Mouse (Mus musculus) lung, postnatal 0 days (tissue): ENCODE results near the gene Tmem128. TPM values are rescaled to one million over a fixed set of nuclear protein-coding genes. Genes with fewer than 3 reads are reported as not detected.

Source experiments
- ATAC-seq: fragments of 200-750 bp; cut with Nextera tagmentation; 2 replicates; pipeline ENCODE4 v1.8.0; 2017; ENCODE audit warnings: moderate library complexity
- DNase-seq: peaks from one replicate; pipeline ENCODE4 v3.0.0-alpha.2; 2016; ENCODE audit warnings: low spot score
- H3K27ac ChIP-seq: fragments of 300-500 bp; sonication (generic); 2 replicates; pipeline ENCODE4 v1.5.1; 2014; ENCODE audit warnings: antibody characterized with exemption, mild to moderate bottlenecking, low read length, mixed read lengths
- H3K27me3 ChIP-seq: fragments of 300-500 bp; sonication (generic); replicated peaks from 2 replicates; pipeline ENCODE4 v1.6.1; 2014; ENCODE audit warnings: low read length, mixed read lengths; ENCODE audit not compliant: insufficient read depth
- H3K36me3 ChIP-seq: fragments of 300-500 bp; sonication (generic); 2 replicates; pipeline ENCODE4 v1.6.1; 2014; ENCODE audit warnings: low read length, mixed read lengths; ENCODE audit not compliant: insufficient read depth
- H3K4me1 ChIP-seq: fragments of 300-500 bp; sonication (generic); 2 replicates; pipeline ENCODE4 v1.6.1; 2014; ENCODE audit warnings: antibody characterized with exemption, low read depth, low read length, mixed read lengths; ENCODE audit not compliant: insufficient read depth
- H3K4me2 ChIP-seq: fragments of 300-500 bp; sonication (generic); replicated peaks from 2 replicates; pipeline ENCODE4 v1.6.1; 2014; ENCODE audit warnings: low read depth, mild to moderate bottlenecking, low read length, moderate library complexity, mixed read lengths
- H3K4me3 ChIP-seq: fragments of 300-500 bp; sonication (generic); 2 replicates; pipeline ENCODE4 v1.5.1; 2014; ENCODE audit warnings: low read depth, low read length
- H3K9ac ChIP-seq: fragments of 300-500 bp; sonication (generic); replicated peaks from 2 replicates; pipeline ENCODE4 v1.6.1; 2014; ENCODE audit warnings: low read depth, mild to moderate bottlenecking
- H3K9me3 ChIP-seq: fragments of 300-500 bp; sonication (generic); 2 replicates; pipeline ENCODE4 v1.6.1; 2016; ENCODE audit warnings: low read length, mixed read lengths
- CTCF ChIP-seq: IDR thresholded peaks from 2 replicates; pipeline ENCODE4 v1.5.1; 2016; ENCODE audit warnings: antibody characterized with exemption, mild to moderate bottlenecking
- EP300 ChIP-seq: IDR thresholded peaks from 2 replicates; pipeline ENCODE4 v1.6.1; 2016; ENCODE audit warnings: antibody characterized with exemption, mild to moderate bottlenecking, control low read depth
- WGBS: fragments of 180-500 bp; shearing (Covaris S2); extraction: QIAGEN DNeasy Blood & Tissue Kit; methylation state at CpG from one replicate; pipeline ENCODE4 v1.1.7; 2014; 5-methylcytosine and 5-hydroxymethylcytosine counted together
- polyA plus RNA-seq: library from polyadenylated mRNA; unstranded; fragments of >200 nt; fragmentation: Nextera tagmentation; extraction: Ambion mirVana; gene quantifications from 2 replicates; pipeline ENCODE4 v1.2.1, GENCODE M21; 2015

Gene Tmem128
- 94.7 and 113 TPM in 2 replicates for polyA plus RNA-seq

DNA sequence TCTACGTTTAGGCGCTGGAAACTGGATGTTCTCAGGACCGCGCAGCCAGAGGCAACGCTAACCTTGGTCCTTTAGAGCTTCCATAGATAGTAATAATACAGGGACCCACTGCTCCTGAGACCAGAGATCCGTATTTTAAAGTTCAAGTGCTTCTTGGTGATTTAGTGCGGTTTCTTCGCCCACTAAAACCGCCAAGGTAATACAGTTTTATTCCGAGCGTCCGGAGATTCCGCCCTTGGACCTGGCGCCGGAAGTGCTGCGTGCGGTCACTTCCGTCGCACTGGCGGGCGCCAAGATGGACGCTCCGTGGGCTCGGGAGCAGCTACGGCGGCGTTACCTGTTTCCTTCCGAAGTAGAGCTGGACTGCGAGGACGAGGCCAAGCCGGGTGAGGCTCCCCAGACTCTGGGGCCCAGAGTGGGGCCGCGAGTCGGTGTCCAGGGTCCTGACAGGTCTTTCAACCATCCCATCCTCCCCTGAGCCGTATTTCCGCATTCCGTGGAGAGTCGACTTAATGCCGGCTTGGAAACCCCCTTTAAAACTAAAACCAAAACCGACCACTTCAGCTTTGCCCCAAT, at the start of gene Tmem128:
TSS of gene Tmem128 (plus strand) at position 79 of the 576 bp plus-strand sequence.
- TF ChIP-seq EP300 (0 out of 2 replicates have a peak, but pooled peaks have one; percentile 29), CTCF (no peak)
- DNase-seq (peak; percentile 80), ATAC-seq (peak; percentile 88)
- Histone ChIP-seq H3K4me2 (peak within 1 kb of the TSS; percentile 83), H3K27me3 (no peaks in the 10 kb centered on the region), H3K4me1 (no peaks in the 10 kb centered on the region), H3K9ac (peak within 1 kb of the TSS; percentile 77), H3K4me3 (peak within 1 kb of the TSS; percentile 80), H3K9me3 (no peaks in the 10 kb centered on the region), H3K27ac (peak within 1 kb of the TSS; percentile 92), H3K36me3 (peaks cover 19% of the 10 kb centered on the region)
- under 1% methylated on average over 40 of the region's 40 CpGs for WGBS

DNA sequence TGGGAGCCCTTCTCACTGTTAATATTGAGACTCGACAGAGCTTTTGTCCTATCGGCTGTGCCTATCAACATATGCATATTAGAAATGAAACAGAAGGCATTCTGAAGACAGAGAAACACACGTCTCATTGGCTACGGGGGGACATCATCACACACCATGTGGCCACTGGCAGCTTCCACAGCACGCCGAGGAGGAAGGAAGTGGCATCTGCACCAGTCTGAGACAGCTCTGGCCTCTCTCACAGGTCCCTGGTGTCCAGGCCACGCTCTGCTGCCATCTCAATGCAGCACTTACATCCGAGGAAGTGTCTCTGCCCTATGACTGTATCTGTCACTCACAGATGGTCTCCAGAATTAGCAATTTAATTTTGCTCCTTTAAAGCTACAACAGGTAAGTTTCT, 48.3 kb upstream of the Tmem128 start:
- 83% methylated on average over 8 of the region's 8 CpGs for WGBS

DNA sequence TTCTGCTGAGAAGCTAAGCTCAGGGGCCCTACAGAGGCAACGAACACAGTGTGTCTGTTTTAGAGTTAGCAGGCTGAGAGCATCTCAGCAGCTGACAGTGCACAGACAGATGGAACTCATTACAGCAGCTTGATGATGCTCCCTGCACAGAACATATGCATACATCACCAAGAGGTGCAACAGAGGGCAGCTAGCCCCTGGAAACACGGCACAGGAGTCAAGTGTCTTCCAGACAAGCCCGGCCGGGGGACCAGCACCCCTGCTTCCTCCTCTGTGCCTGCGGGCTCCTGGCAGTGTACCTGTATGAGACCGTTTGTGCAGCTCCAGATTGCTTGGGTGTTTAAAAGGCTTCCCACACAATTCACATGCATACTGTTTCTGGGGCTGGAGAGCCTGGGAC, 47.0 kb upstream of the Tmem128 start:
- Histone ChIP-seq H3K36me3 (peaks cover 25% of the 10 kb centered on the region), H3K9me3 (no peaks in the 10 kb centered on the region), H3K4me2 (no peak overlapping the region), H3K4me1 (no peaks in the 10 kb centered on the region), H3K9ac (no peak overlapping the region), H3K27me3 (no peaks in the 10 kb centered on the region), H3K27ac (no peak overlapping the region), H3K4me3 (no peak overlapping the region)
- no peak for TF ChIP-seq CTCF
- no peak for TF ChIP-seq EP300
- no peak for DNase-seq
- 83% methylated on average over 6 of the region's 6 CpGs for WGBS
- ATAC-seq, result no peak

More for the DNA sequence above, 48.3 kb upstream of the Tmem128 start:
- Histone ChIP-seq H3K36me3 (peaks cover 25% of the 10 kb centered on the region), H3K4me3 (no peak overlapping the region), H3K4me1 (no peaks in the 10 kb centered on the region), H3K27ac (no peak overlapping the region), H3K27me3 (no peaks in the 10 kb centered on the region), H3K4me2 (no peak overlapping the region), H3K9ac (no peak overlapping the region), H3K9me3 (no peaks in the 10 kb centered on the region)
- ATAC-seq (no peak), DNase-seq (no peak)
- no peak for TF ChIP-seq CTCF
- no peak for TF ChIP-seq EP300

DNA sequence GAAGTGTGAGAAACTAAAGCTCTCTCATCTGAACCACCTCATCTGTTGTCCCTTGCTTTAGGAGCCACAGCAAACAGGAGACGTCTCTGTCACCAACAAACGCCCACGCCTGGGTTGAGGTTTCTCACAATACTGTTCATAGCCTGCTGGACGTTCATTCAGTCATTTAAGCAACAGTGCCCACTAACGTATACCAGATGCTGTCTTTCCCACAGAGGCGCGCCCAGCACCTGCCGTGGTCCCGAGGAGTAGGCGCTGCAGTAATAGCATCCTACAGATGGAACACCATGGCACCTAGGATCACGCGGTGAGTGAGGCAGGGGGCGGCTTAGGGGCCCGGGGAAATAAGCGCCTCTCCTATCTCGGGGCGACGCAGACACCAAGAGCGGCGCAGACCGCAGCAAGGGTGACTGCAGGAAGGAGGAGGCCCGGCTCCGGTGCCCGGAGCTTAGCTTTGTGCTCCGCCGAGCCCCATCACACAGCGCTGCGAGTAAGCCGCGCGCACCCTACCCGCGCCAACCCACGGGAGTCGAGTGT, 40.1 kb upstream of the Tmem128 start:
- peak overlapping the region; percentile 72 for H3K9ac ChIP-seq
- H3K4me1 ChIP-seq, result peaks cover 9% of the 10 kb centered on the region; the same call in 1 of the 2 replicates
- H3K9me3 ChIP-seq, result no peaks in the 10 kb centered on the region
- TF ChIP-seq EP300 (no peak), CTCF (no peak)
- H3K36me3 ChIP-seq, result peaks cover 11% of the 10 kb centered on the region; the same call in 1 of the 2 replicates
- peak overlapping the region; percentile 91 for H3K4me2 ChIP-seq
- peak overlapping the region; percentile 81 for H3K27ac ChIP-seq
- WGBS, result under 1% methylated on average over 33 of the region's 35 CpGs
- peak overlapping the region; percentile 86 for H3K4me3 ChIP-seq
- no peaks in the 10 kb centered on the region for H3K27me3 ChIP-seq
- DNase-seq (no peak), ATAC-seq (peak; percentile 30)

DNA sequence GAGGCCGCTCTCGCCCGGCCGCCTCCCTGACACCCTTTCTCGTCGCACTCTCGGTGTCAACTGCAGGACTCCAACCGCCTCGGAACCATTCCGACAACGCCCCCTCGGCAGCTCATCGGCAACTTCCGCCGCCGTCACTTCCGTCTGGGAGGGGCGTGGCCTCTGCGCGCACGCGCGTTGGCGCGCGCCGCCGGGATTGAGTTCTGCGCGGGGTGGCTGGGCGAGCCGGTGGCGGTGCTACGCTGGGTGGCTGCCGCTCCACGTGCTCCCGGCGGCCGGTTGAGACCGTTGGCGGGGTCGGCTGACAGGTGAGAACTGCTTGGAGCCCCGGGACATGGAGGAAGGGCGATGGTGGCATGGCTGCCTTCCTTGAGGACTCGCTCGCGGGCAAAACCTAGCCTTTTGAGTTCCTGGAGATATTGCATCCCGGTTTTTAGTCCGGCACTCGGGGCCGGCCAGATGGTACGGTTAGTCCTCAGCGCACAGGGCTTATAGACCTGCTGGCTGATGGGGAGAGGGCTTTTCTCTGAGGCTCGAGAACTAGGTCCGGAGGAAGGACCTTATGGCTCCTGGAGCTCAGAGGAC, 39.6 kb upstream of the Tmem128 start, which contains the start of the genes Zbtb49 and Lyar:
TSS of gene Zbtb49 (minus strand) at position 130 of the 585 bp plus-strand sequence.
TSS of gene Lyar (plus strand) at position 143 of the 585 bp plus-strand sequence.
- peak; percentile 96 for ATAC-seq
- no peak for TF ChIP-seq CTCF
- TF ChIP-seq EP300, result no peak
- DNase-seq, result peak; percentile 93
- Histone ChIP-seq H3K9ac (peak within 1 kb of the TSS; percentile 72), H3K9me3 (no peaks in the 10 kb centered on the region), H3K27ac (peak within 1 kb of the TSS; percentile 81), H3K4me2 (peak within 1 kb of the TSS; percentile 91), H3K4me1 (peaks cover 9% of the 10 kb centered on the region; the same call in 1 of the 2 replicates), H3K36me3 (peaks cover 6% of the 10 kb centered on the region; the same call in 1 of the 2 replicates), H3K27me3 (no peaks in the 10 kb centered on the region), H3K4me3 (peak within 1 kb of the TSS; percentile 86)
- under 1% methylated on average over 42 of the region's 55 CpGs for WGBS

DNA sequence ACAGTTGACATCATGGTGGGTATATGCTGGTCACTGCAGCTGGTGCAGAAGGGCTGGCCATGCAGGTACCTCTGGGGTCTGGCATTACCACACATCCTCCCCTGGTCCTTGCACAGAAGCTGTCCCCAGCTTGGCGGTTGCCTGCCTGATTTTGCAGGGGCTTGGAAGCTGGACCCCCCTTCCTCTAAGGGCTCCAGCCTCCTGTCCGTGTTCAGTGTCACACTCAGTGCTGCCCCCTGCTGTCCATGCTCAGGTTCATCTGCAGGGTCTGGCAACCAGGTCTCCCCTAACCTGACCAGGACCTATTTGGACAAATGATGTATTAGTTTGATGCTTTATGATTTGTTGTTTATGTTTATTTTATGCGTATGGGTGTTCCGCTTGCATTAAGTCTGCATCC, 24.6 kb upstream of the Tmem128 start:
- Histone ChIP-seq H3K27me3 (no peaks in the 10 kb centered on the region), H3K4me1 (no peaks in the 10 kb centered on the region), H3K9me3 (no peaks in the 10 kb centered on the region), H3K9ac (no peak overlapping the region), H3K36me3 (peaks cover 12% of the 10 kb centered on the region; the same call in 1 of the 2 replicates), H3K4me2 (no peak overlapping the region), H3K27ac (no peak overlapping the region), H3K4me3 (no peak overlapping the region)
- WGBS, result 69% methylated on average over 4 of the region's 4 CpGs
- TF ChIP-seq CTCF (peak; percentile 76), EP300 (no peak)
- DNase-seq, result peak; percentile 22
- no peak for ATAC-seq
